Mouse (Mus musculus) G1E (cell line): ENCODE results near the gene AW549877.

ENCODE experiments used
- CTCF ChIP-seq: IDR thresholded peaks from 2 replicates; pipeline ENCODE4 v1.5.1; 2012; ENCODE audit warnings: low read depth, low read length, inconsistent platforms, mixed read lengths
- GATA1 ChIP-seq: IDR thresholded peaks from 2 replicates; pipeline ENCODE4 v1.6.1; 2012; ENCODE audit warnings: borderline replicate concordance, low read length, inconsistent platforms, mixed read lengths
- GATA2 ChIP-seq: IDR thresholded peaks from 2 replicates; pipeline ENCODE4 v1.6.1; 2012; ENCODE audit warnings: low read depth, low read length, inconsistent platforms, borderline replicate concordance
- POLR2AphosphoS5 ChIP-seq: IDR thresholded peaks from 2 replicates; pipeline ENCODE4 v1.6.1; 2012; ENCODE audit warnings: low read depth, low read length, inconsistent platforms; ENCODE audit not compliant: insufficient replicate concordance
- TAL1 ChIP-seq: conservative IDR thresholded peaks from 2 replicates; pipeline ENCODE4 v1.6.1; 2012; ENCODE audit warnings: low read depth, low read length, inconsistent platforms, mixed read lengths

DNA sequence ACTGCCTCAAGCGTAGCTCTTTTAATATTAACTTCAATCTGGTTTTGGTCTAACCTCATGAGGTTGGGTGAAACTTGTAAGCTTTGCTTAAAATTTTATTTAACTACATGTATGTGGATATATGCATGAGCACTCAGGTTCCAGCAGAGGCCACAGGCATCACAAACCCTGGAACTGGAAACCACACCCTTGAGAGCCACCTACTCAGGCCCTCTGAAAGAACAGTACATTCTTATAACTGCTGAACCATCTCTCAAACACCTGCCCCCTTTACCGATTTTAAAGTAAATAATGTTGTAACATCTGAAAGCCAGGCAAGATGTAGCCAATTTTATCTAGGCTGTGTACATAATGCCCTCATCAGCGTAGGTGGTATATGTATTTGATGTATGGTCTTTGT is 15.7 kb downstream of the AW549877 start:
- TF ChIP-seq CTCF = no peak
- no peak for TF ChIP-seq TAL1
- no peak for TF ChIP-seq GATA1
- TF ChIP-seq POLR2AphosphoS5 = no peak
- no peak for TF ChIP-seq GATA2
